Mouse (Mus musculus): ENCODE measurements at regions not wholly inside any gene's neighbourhood (a gene's known extent, or its start where the extent isn't known, plus 50 kb on each side); places are given as distances from the start of the nearest gene placed in this dataset.

GRCm38 (mm10) chr8:17687084-17687483 lies 1291.0 kb downstream of the Defb40 start:
- Histone ChIP-seq H3K36me3 (ENCODE audit: control insufficient read depth, insufficient read depth) (no peaks in the 10 kb centered on the region), H3K4me1 (replicated peaks; ENCODE audit: control insufficient read depth, insufficient read depth, low read length) (no peaks in the 10 kb centered on the region), H3K9me3 (ENCODE audit: control insufficient read depth) (no peaks in the 10 kb centered on the region), H3K9ac (ENCODE audit: low read depth, low read length) (no peak overlapping the region), H3K4me2 (replicated peaks; ENCODE audit: low read depth) (no peak overlapping the region), H3K27me3 (replicated peaks; ENCODE audit: control insufficient read depth, insufficient read depth, low read length) (no peaks in the 10 kb centered on the region), H3K4me3 (ENCODE audit: low read depth, low read length) (no peak overlapping the region), H3K27ac (ENCODE audit: low read depth, low read length) (no peak overlapping the region)
- 68% methylated on average over 3 of the region's 3 CpGs for WGBS
- TF ChIP-seq CTCF (IDR thresholded peaks at IDR 0.05; ENCODE audit: low read depth) = no peak
- ATAC-seq = no peak

GRCm38 (mm10) chr8:17664371-17665141 lies 1313.5 kb downstream of the Defb40 start:
- WGBS = 57% methylated on average over 6 of the region's 6 CpGs
- Histone ChIP-seq H3K27me3 (replicated peaks; ENCODE audit: control insufficient read depth, insufficient read depth, low read length) (no peaks in the 10 kb centered on the region), H3K4me1 (replicated peaks; ENCODE audit: control insufficient read depth, insufficient read depth, low read length) (no peaks in the 10 kb centered on the region), H3K4me2 (replicated peaks; ENCODE audit: low read depth) (no peak overlapping the region), H3K9me3 (ENCODE audit: control insufficient read depth) (no peaks in the 10 kb centered on the region), H3K9ac (ENCODE audit: low read depth, low read length) (no peak overlapping the region), H3K4me3 (ENCODE audit: low read depth, low read length) (no peak overlapping the region), H3K27ac (ENCODE audit: low read depth, low read length) (no peak overlapping the region), H3K36me3 (ENCODE audit: control insufficient read depth, insufficient read depth) (no peaks in the 10 kb centered on the region)
- 0 out of 2 replicates have a peak, but pooled peaks have one; percentile 10 for TF ChIP-seq CTCF (IDR thresholded peaks at IDR 0.05; ENCODE audit: low read depth)
- no peak for ATAC-seq

- Histone ChIP-seq H3K9me3 (ENCODE audit: control insufficient read depth) (no peaks in the 10 kb centered on the region), H3K36me3 (ENCODE audit: control insufficient read depth, insufficient read depth) (no peaks in the 10 kb centered on the region), H3K4me3 (ENCODE audit: low read depth, low read length) (no peak overlapping the region), H3K4me2 (replicated peaks; ENCODE audit: low read depth) (no peak overlapping the region), H3K27ac (ENCODE audit: low read depth, low read length) (no peak overlapping the region), H3K27me3 (replicated peaks; ENCODE audit: control insufficient read depth, insufficient read depth, low read length) (no peaks in the 10 kb centered on the region), H3K9ac (ENCODE audit: low read depth, low read length) (no peak overlapping the region), H3K4me1 (replicated peaks; ENCODE audit: control insufficient read depth, insufficient read depth, low read length) (no peaks in the 10 kb centered on the region)
- no peak for TF ChIP-seq CTCF (IDR thresholded peaks at IDR 0.05; ENCODE audit: low read depth)
- no peak for ATAC-seq
- WGBS = 72% methylated on average over 6 of the region's 6 CpGs
These were observed 1318.2 kb downstream of the Defb40 start for GRCm38 (mm10) chr8:17659753-17660361.

- Histone ChIP-seq H3K27me3 (replicated peaks; ENCODE audit: control insufficient read depth, insufficient read depth, low read length) (no peaks in the 10 kb centered on the region), H3K9me3 (ENCODE audit: control insufficient read depth) (no peaks in the 10 kb centered on the region), H3K4me1 (replicated peaks; ENCODE audit: control insufficient read depth, insufficient read depth, low read length) (no peaks in the 10 kb centered on the region), H3K4me3 (ENCODE audit: low read depth, low read length) (no peak overlapping the region), H3K36me3 (ENCODE audit: control insufficient read depth, insufficient read depth) (no peaks in the 10 kb centered on the region), H3K9ac (ENCODE audit: low read depth, low read length) (no peak overlapping the region), H3K4me2 (replicated peaks; ENCODE audit: low read depth) (no peak overlapping the region), H3K27ac (ENCODE audit: low read depth, low read length) (no peak overlapping the region)
- no peak for TF ChIP-seq CTCF (IDR thresholded peaks at IDR 0.05; ENCODE audit: low read depth)
- no peak for ATAC-seq
- 3% methylated on average over 2 of the region's 2 CpGs for WGBS
These were observed 1324.3 kb downstream of the Defb40 start for GRCm38 (mm10) chr8:17653786-17654185.

GRCm38 (mm10) chr8:17647559-17647958 lies 1330.5 kb downstream of the Defb40 start:
- no peak for ATAC-seq
- Histone ChIP-seq H3K4me1 (replicated peaks; ENCODE audit: control insufficient read depth, insufficient read depth, low read length) (no peaks in the 10 kb centered on the region), H3K27ac (ENCODE audit: low read depth, low read length) (no peak overlapping the region), H3K4me3 (ENCODE audit: low read depth, low read length) (no peak overlapping the region), H3K9ac (ENCODE audit: low read depth, low read length) (no peak overlapping the region), H3K9me3 (ENCODE audit: control insufficient read depth) (no peaks in the 10 kb centered on the region), H3K36me3 (ENCODE audit: control insufficient read depth, insufficient read depth) (no peaks in the 10 kb centered on the region), H3K27me3 (replicated peaks; ENCODE audit: control insufficient read depth, insufficient read depth, low read length) (no peaks in the 10 kb centered on the region), H3K4me2 (replicated peaks; ENCODE audit: low read depth) (no peak overlapping the region)
- no peak for TF ChIP-seq CTCF (IDR thresholded peaks at IDR 0.05; ENCODE audit: low read depth)

GRCm38 (mm10) chr8:17621109-17621508 lies 1356.9 kb downstream of the Defb40 start:
- Histone ChIP-seq H3K4me3 (ENCODE audit: low read depth, low read length) (no peak overlapping the region), H3K9me3 (ENCODE audit: control insufficient read depth) (no peaks in the 10 kb centered on the region), H3K27ac (ENCODE audit: low read depth, low read length) (no peak overlapping the region), H3K27me3 (replicated peaks; ENCODE audit: control insufficient read depth, insufficient read depth, low read length) (no peaks in the 10 kb centered on the region), H3K36me3 (ENCODE audit: control insufficient read depth, insufficient read depth) (no peaks in the 10 kb centered on the region), H3K4me2 (replicated peaks; ENCODE audit: low read depth) (no peak overlapping the region), H3K9ac (ENCODE audit: low read depth, low read length) (no peak overlapping the region), H3K4me1 (replicated peaks; ENCODE audit: control insufficient read depth, insufficient read depth, low read length) (no peaks in the 10 kb centered on the region)
- no peak for ATAC-seq
- WGBS = 30% methylated on average over 1 of the region's 1 CpGs
- no peak for TF ChIP-seq CTCF (IDR thresholded peaks at IDR 0.05; ENCODE audit: low read depth)
